Mouse (Mus musculus): Measurements from ENCODE around the gene Neurl3. TPM values are rescaled to one million over a fixed set of nuclear protein-coding genes. Genes with fewer than 3 reads are reported as not detected.

Neurl3 gene
- polyA plus RNA-seq, 1 experiment from 2014 or later, result 4.6 TPM

DNA sequence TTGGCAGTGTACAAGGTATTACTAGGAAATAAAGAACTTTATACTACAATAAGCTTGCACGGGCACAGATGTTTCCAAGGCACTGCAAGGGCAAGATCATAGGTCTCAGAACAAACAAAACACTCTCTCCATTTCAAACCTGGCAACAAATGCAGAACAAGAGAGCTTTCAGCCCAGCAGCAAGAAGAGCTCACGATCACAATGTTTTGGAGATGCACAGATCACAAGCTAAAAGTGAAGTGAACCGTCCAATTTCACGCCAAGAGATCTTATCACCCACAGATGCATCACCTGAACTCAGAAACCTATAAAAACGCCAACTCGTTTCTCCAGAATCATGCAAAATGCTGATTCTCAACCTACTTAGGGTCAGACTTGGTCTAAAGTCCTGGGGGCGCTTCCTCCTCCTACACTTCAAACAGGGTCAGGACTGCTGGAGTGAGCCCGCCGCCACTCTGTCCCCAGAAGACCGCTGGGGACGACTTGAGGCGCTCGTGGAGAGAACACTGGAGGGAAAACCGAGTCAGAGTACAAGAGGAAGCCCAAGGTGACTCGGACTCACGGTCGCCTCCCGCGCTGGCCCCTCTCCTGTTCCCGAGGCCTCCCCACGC is 30.9 kb downstream of the Neurl3 start:
- ATAC-seq (replicated peaks; ENCODE audit: low FRiP score), result peak; percentile 43; the same call in 1 of the 2 replicates
- Histone ChIP-seq H3K27ac (ENCODE audit: low read depth, low read length) (peak overlapping the region; percentile 64; the same call in 1 of the 2 replicates), H3K9me3 (ENCODE audit: control insufficient read depth, low read length) (no peaks in the 10 kb centered on the region), H3K4me1 (replicated peaks; ENCODE audit: control insufficient read depth, insufficient read depth, low read length) (no peaks in the 10 kb centered on the region; the same call in 1 of the 2 replicates), H3K27me3 (replicated peaks; ENCODE audit: control insufficient read depth, insufficient read depth, low read length) (no peaks in the 10 kb centered on the region), H3K4me2 (peak overlapping the region; percentile 74), H3K36me3 (ENCODE audit: control insufficient read depth, insufficient read depth, low read length) (no peaks in the 10 kb centered on the region; the same call in 1 of the 2 replicates), H3K4me3 (ENCODE audit: low read depth, low read length) (peak overlapping the region; percentile 78), H3K9ac (ENCODE audit: low read depth, low read length) (peak overlapping the region; percentile 77)
- no peak for DNase-seq (ENCODE audit: low spot score)
- WGBS, result 4% methylated on average over 21 of the region's 21 CpGs

GRCm38 (mm10) chr1:36241903-36242429 is 32.5 kb downstream of the Neurl3 start:
- no peak for ATAC-seq (replicated peaks; ENCODE audit: low FRiP score)
- H3K36me3 ChIP-seq (ENCODE audit: control insufficient read depth, insufficient read depth, low read length), result no peaks in the 10 kb centered on the region; the same call in 1 of the 2 replicates
- no peak overlapping the region for H3K4me3 ChIP-seq (ENCODE audit: low read depth, low read length)
- no peaks in the 10 kb centered on the region for H3K9me3 ChIP-seq (ENCODE audit: control insufficient read depth, low read length)
- DNase-seq (ENCODE audit: low spot score), result no peak
- peak overlapping the region; percentile 6; the same call in 1 of the 2 replicates for H3K4me2 ChIP-seq
- no peaks in the 10 kb centered on the region; the same call in 1 of the 2 replicates for H3K4me1 ChIP-seq (replicated peaks; ENCODE audit: control insufficient read depth, insufficient read depth, low read length)
- H3K9ac ChIP-seq (ENCODE audit: low read depth, low read length), result no peak overlapping the region
- no peak overlapping the region for H3K27ac ChIP-seq (ENCODE audit: low read depth, low read length)
- 90% methylated on average over 15 of the region's 15 CpGs for WGBS
- no peaks in the 10 kb centered on the region for H3K27me3 ChIP-seq (replicated peaks; ENCODE audit: control insufficient read depth, insufficient read depth, low read length)

DNA sequence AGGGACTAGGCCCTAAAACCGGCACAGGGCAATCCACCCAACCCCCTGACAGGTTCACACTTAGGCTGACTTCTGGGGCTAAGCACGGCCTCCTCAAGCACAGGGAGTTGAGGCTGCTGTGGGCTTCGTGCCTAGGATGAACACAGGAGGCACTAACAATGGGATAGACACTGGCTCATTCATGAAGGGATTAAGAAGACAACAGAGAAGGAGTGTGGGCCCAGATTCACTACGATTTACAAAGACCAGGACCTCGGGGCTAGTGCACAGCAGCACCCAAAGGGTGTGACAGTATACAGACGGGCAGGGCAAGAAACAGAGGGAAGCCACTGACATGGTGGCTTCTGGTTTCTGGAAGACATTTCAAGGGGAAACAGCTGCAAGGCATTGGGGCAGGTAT is 34.3 kb downstream of the Neurl3 start:
- no peak overlapping the region for H3K4me3 ChIP-seq (ENCODE audit: low read depth, low read length)
- H3K9me3 ChIP-seq (ENCODE audit: control insufficient read depth, low read length), result no peaks in the 10 kb centered on the region
- WGBS, result 79% methylated on average over 6 of the region's 6 CpGs
- no peak overlapping the region for H3K27ac ChIP-seq (ENCODE audit: low read depth, low read length)
- no peak overlapping the region for H3K4me2 ChIP-seq
- H3K9ac ChIP-seq (ENCODE audit: low read depth, low read length), result no peak overlapping the region
- no peaks in the 10 kb centered on the region; the same call in 1 of the 2 replicates for H3K36me3 ChIP-seq (ENCODE audit: control insufficient read depth, insufficient read depth, low read length)
- DNase-seq (ENCODE audit: low spot score) (no peak), ATAC-seq (replicated peaks; ENCODE audit: low FRiP score) (no peak)
- no peaks in the 10 kb centered on the region for H3K27me3 ChIP-seq (replicated peaks; ENCODE audit: control insufficient read depth, insufficient read depth, low read length)
- no peaks in the 10 kb centered on the region; the same call in 1 of the 2 replicates for H3K4me1 ChIP-seq (replicated peaks; ENCODE audit: control insufficient read depth, insufficient read depth, low read length)

DNA sequence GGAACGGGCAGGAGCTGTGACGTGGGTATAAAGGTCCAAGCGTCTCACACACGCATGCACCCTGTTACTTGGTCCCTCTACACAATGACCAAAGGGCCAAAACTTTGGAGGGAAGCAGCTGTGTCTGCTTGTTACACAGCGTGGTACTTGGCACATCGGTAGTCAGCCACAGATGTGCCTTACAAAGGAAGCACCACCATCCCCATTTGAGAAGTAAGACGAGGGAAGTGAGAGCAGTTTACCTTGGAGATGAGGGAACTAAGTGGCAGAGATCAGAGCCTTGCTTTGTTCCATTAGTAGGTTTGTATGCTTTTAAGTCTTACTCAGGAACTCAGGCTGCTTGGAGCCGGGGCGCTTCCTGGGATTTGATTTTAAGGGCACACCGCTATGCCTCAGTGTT is 35.1 kb downstream of the Neurl3 start:
- Histone ChIP-seq H3K4me1 (replicated peaks; ENCODE audit: control insufficient read depth, insufficient read depth, low read length) (no peaks in the 10 kb centered on the region; the same call in 1 of the 2 replicates), H3K4me3 (ENCODE audit: low read depth, low read length) (no peak overlapping the region), H3K36me3 (ENCODE audit: control insufficient read depth, insufficient read depth, low read length) (peaks cover 5% of the 10 kb centered on the region), H3K9me3 (ENCODE audit: control insufficient read depth, low read length) (no peaks in the 10 kb centered on the region), H3K27ac (ENCODE audit: low read depth, low read length) (no peak overlapping the region), H3K4me2 (no peak overlapping the region), H3K9ac (ENCODE audit: low read depth, low read length) (no peak overlapping the region), H3K27me3 (replicated peaks; ENCODE audit: control insufficient read depth, insufficient read depth, low read length) (no peaks in the 10 kb centered on the region)
- DNase-seq (ENCODE audit: low spot score) (no peak), ATAC-seq (replicated peaks; ENCODE audit: low FRiP score) (no peak)
- WGBS, result 87% methylated on average over 10 of the region's 10 CpGs

DNA sequence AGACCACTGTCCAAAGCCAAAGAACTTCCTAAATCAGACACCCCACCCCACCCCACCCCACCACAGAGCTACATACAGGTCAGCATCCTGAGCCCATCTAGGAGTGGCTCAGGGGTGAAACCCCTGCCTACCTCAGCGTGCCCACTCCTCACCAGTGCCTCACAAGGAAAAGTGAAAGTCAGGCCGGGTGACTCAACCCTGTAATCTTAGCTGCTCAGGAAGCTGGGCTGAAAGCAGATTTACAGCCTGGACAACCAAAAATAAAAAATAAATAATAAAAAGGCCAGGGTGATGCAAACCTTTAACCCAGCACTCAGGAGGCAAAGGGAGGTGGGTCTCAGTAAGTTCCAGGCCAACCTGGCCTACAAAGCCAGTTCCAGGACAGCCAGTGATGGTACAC is 38.6 kb downstream of the Neurl3 start:
- Histone ChIP-seq H3K4me1 (replicated peaks; ENCODE audit: control insufficient read depth, insufficient read depth, low read length) (no peaks in the 10 kb centered on the region), H3K9ac (ENCODE audit: low read depth, low read length) (no peak overlapping the region), H3K9me3 (ENCODE audit: control insufficient read depth, low read length) (no peaks in the 10 kb centered on the region), H3K36me3 (ENCODE audit: control insufficient read depth, insufficient read depth, low read length) (peaks cover 13% of the 10 kb centered on the region), H3K4me3 (ENCODE audit: low read depth, low read length) (no peak overlapping the region), H3K4me2 (no peak overlapping the region), H3K27ac (ENCODE audit: low read depth, low read length) (no peak overlapping the region), H3K27me3 (replicated peaks; ENCODE audit: control insufficient read depth, insufficient read depth, low read length) (no peaks in the 10 kb centered on the region)
- WGBS, result 79% methylated on average over 2 of the region's 2 CpGs
- ATAC-seq (replicated peaks; ENCODE audit: low FRiP score) (no peak), DNase-seq (ENCODE audit: low spot score) (no peak)

GRCm38 (mm10) chr1:36235057-36235639 is 39.3 kb downstream of the Neurl3 start:
- no peak overlapping the region for H3K4me3 ChIP-seq (ENCODE audit: low read depth, low read length)
- no peaks in the 10 kb centered on the region for H3K4me1 ChIP-seq (replicated peaks; ENCODE audit: control insufficient read depth, insufficient read depth, low read length)
- WGBS, result 68% methylated on average over 9 of the region's 9 CpGs
- no peak overlapping the region for H3K9ac ChIP-seq (ENCODE audit: low read depth, low read length)
- H3K27me3 ChIP-seq (replicated peaks; ENCODE audit: control insufficient read depth, insufficient read depth, low read length), result no peaks in the 10 kb centered on the region
- ATAC-seq (replicated peaks; ENCODE audit: low FRiP score), result no peak
- peaks cover 16% of the 10 kb centered on the region for H3K36me3 ChIP-seq (ENCODE audit: control insufficient read depth, insufficient read depth, low read length)
- H3K9me3 ChIP-seq (ENCODE audit: control insufficient read depth, low read length), result no peaks in the 10 kb centered on the region
- H3K27ac ChIP-seq (ENCODE audit: low read depth, low read length), result no peak overlapping the region
- no peak overlapping the region for H3K4me2 ChIP-seq
- no peak for DNase-seq (ENCODE audit: low spot score)

GRCm38 (mm10) chr1:36233218-36233617 is 41.3 kb downstream of the Neurl3 start:
- Histone ChIP-seq H3K36me3 (ENCODE audit: control insufficient read depth, insufficient read depth, low read length) (peaks cover 19% of the 10 kb centered on the region), H3K4me2 (no peak overlapping the region), H3K27me3 (replicated peaks; ENCODE audit: control insufficient read depth, insufficient read depth, low read length) (no peaks in the 10 kb centered on the region), H3K4me3 (ENCODE audit: low read depth, low read length) (no peak overlapping the region), H3K9me3 (ENCODE audit: control insufficient read depth, low read length) (no peaks in the 10 kb centered on the region), H3K4me1 (replicated peaks; ENCODE audit: control insufficient read depth, insufficient read depth, low read length) (no peaks in the 10 kb centered on the region), H3K27ac (ENCODE audit: low read depth, low read length) (no peak overlapping the region), H3K9ac (ENCODE audit: low read depth, low read length) (no peak overlapping the region)
- WGBS, result 89% methylated on average over 6 of the region's 6 CpGs
- ATAC-seq (replicated peaks; ENCODE audit: low FRiP score) (no peak), DNase-seq (ENCODE audit: low spot score) (no peak)

DNA sequence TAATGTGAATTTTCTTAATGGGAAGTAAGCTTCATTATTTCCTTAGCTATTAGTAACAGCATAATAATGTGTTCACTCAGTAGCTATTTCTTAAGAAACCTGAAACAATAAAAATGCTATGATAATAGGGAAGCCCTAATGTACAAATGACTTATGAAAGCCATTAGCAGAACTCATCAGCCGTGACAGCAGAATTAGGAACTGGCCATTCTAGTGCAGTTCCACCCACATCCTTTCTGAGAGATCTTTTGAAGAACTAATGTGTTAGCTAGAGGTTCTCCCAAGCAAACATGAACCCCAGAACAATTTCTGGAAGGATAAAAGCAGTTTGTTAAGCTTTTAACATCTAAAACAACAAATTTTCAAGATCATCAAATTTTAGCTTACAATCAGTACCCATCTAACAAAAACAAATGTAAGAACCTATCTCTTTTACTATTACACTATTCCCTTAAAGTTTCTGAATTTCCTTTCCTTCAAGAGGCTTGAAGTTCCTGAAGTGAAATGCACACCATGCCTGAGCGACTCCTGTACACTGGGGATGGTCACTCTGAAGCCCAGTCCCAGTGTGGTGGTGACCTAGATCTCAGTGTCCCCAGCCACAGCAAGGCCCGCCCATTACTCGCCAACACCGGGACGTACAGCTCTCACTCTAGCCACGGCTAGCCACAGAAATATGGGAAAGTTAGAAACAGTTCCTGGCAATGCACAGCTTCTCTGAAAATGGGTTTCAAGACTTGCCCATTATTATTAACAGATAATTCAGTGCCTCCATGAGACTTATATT is 43.4 kb downstream of the Neurl3 start:
- Histone ChIP-seq H3K36me3 (ENCODE audit: control insufficient read depth, insufficient read depth, low read length) (peaks cover 28% of the 10 kb centered on the region), H3K4me2 (no peak overlapping the region), H3K9ac (ENCODE audit: low read depth, low read length) (no peak overlapping the region), H3K27ac (ENCODE audit: low read depth, low read length) (no peak overlapping the region), H3K4me3 (ENCODE audit: low read depth, low read length) (no peak overlapping the region), H3K27me3 (replicated peaks; ENCODE audit: control insufficient read depth, insufficient read depth, low read length) (no peaks in the 10 kb centered on the region), H3K9me3 (ENCODE audit: control insufficient read depth, low read length) (no peaks in the 10 kb centered on the region), H3K4me1 (replicated peaks; ENCODE audit: control insufficient read depth, insufficient read depth, low read length) (no peaks in the 10 kb centered on the region)
- DNase-seq (ENCODE audit: low spot score) (no peak), ATAC-seq (replicated peaks; ENCODE audit: low FRiP score) (no peak)
- WGBS, result 71% methylated on average over 7 of the region's 7 CpGs

All from liver, embryonic 11.5 days (tissue).